Mouse (Mus musculus) olfactory bulb, adult 2 months (tissue): ENCODE results near the gene Kdr.

Experiments
- CTCF ChIP-seq: fragments of 200-500 bp; IDR thresholded peaks from 2 replicates; pipeline ENCODE4 v1.5.1; 2012; ENCODE audit warnings: low read depth, mild to moderate bottlenecking, low read length, moderate library complexity; ENCODE audit not compliant: insufficient read depth
- POLR2A ChIP-seq: fragments of 200-500 bp; IDR thresholded peaks from 2 replicates; pipeline ENCODE4 v1.6.1; 2012; ENCODE audit warnings: mild to moderate bottlenecking, low read depth, low read length, moderate library complexity; ENCODE audit not compliant: insufficient read depth

GRCm38 (mm10) chr5:75956526-75956925 is 21.7 kb downstream of the Kdr start:
- TF ChIP-seq CTCF, result no peak
- no peak for TF ChIP-seq POLR2A
